Mouse (Mus musculus): Measurements from ENCODE around the gene Zfp654.

- TF ChIP-seq CHD2 (IDR thresholded peaks at IDR 0.05; ENCODE audit: low read depth, low read length) = peak; percentile 19
- peak; percentile 78 for TF ChIP-seq ZNF384 (IDR thresholded peaks at IDR 0.05; ENCODE audit: low read depth, low read length)
Observed at GRCm38 (mm10) chr16:64885142-64885541, 33.7 kb upstream of the Zfp654 start.
